13 mouse cellular contexts compared by ENCODE assay signal in the genomic region with DNA sequence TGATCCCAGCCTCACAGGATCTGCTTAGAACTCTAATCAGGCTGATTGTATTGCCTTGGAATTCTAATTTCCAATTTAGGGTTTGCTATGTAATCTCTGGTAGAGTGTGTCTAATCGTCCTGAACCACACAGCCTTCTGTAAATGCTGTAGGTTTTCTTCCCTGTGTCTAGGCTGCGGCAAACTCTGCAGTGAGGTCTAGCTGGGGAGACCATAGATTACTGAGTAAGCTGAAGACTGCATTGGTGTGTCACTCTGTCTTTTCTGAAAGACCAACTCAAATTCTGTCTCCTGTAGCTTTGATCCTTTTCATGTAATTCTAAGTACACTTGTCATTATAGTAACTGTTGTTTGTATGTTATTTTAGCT.
A peak's percentile ranks its signal among the peaks of the same experiment; 100 is the strongest.
DNase-seq lines count a peak whose midpoint lies in the region; ATAC-seq and TF ChIP-seq lines count a peak whose summit lies in the region.
"Had no signal": no experiment of that assay in that cellular context is flagged by ENCODE, and none has a peak within 500 bp of the region (broad histone marks: within the 10 kb centered on the region; RNA-seq: fewer than 3 reads in every experiment).

No protein-coding gene starts in this region.

- H3K27me3 ChIP-seq in heart, embryonic 11.5 days (ENCODE audit: control insufficient read depth, insufficient read depth, low read length): no peaks in the 10 kb centered on the region
- no peaks in the 10 kb centered on the region for H3K27me3 ChIP-seq in embryonic facial prominence, embryonic 11.5 days (ENCODE audit: control insufficient read depth, insufficient read depth, low read length)
- H3K27me3 ChIP-seq in hindbrain, embryonic 16.5 days (replicated peaks; ENCODE audit: control insufficient read depth, insufficient read depth, low read length): peaks cover 2% of the 10 kb centered on the region; the same call in 1 of the 2 replicates

- H3K36me3 ChIP-seq in heart, embryonic 11.5 days (ENCODE audit: control insufficient read depth, insufficient read depth, low read length): no peaks in the 10 kb centered on the region
- H3K36me3 ChIP-seq in embryonic facial prominence, embryonic 11.5 days (replicated peaks; ENCODE audit: control insufficient read depth, insufficient read depth, low read depth, low read length): no peaks in the 10 kb centered on the region
- no peaks in the 10 kb centered on the region for H3K36me3 ChIP-seq in hindbrain, embryonic 16.5 days (ENCODE audit: control insufficient read depth, insufficient read depth, low read length)
- H3K36me3 ChIP-seq: neural tube, embryonic 15.5 days had no signal

- no peak overlapping the region; the same call in 1 of the 2 replicates for H3K4me2 ChIP-seq in heart, embryonic 11.5 days
- H3K4me2 ChIP-seq in embryonic facial prominence, embryonic 11.5 days (ENCODE audit: low read depth, low read length): no peak overlapping the region
- no peak overlapping the region for H3K4me2 ChIP-seq in hindbrain, embryonic 16.5 days (ENCODE audit: low read length)
- H3K4me2 ChIP-seq: neural tube, embryonic 15.5 days had no signal

- H3K9ac ChIP-seq in heart, embryonic 11.5 days (ENCODE audit: low read depth, low read length): no peak overlapping the region
- no peak overlapping the region for H3K9ac ChIP-seq in embryonic facial prominence, embryonic 11.5 days (replicated peaks; ENCODE audit: low read length)
- H3K9ac ChIP-seq in hindbrain, embryonic 16.5 days (ENCODE audit: low read depth, low read length): no peak overlapping the region
- H3K9ac ChIP-seq: neural tube, embryonic 15.5 days had no signal

- no peak for TF ChIP-seq CTCF in left cerebral cortex, adult 2 months (IDR thresholded peaks at IDR 0.05)

- no peaks in the 10 kb centered on the region for H3K9me3 ChIP-seq in heart, embryonic 11.5 days (replicated peaks; ENCODE audit: control insufficient read depth, low read length)
- H3K9me3 ChIP-seq in embryonic facial prominence, embryonic 11.5 days (replicated peaks; ENCODE audit: control insufficient read depth, low read length): no peaks in the 10 kb centered on the region
- no peaks in the 10 kb centered on the region for H3K9me3 ChIP-seq in hindbrain, embryonic 16.5 days (ENCODE audit: control insufficient read depth, low read length)
- H3K9me3 ChIP-seq: neural tube, embryonic 15.5 days had no signal

- H3K4me1 ChIP-seq in heart, embryonic 11.5 days (ENCODE audit: control insufficient read depth, insufficient read depth, low read length): peaks cover 51% of the 10 kb centered on the region
- H3K4me1 ChIP-seq in embryonic facial prominence, embryonic 11.5 days (ENCODE audit: control insufficient read depth, insufficient read depth, low read length): peaks cover 8% of the 10 kb centered on the region; the same call in 1 of the 2 replicates
- peaks cover 12% of the 10 kb centered on the region for H3K4me1 ChIP-seq in hindbrain, embryonic 16.5 days (ENCODE audit: control insufficient read depth, insufficient read depth, low read depth, low read length)

- no peak for DNase-seq in heart, postnatal 4 days
- no peak for DNase-seq in left cerebral cortex, adult 2 months (ENCODE audit: extremely low spot score in 1 of 2, low spot score in 2 of 2)
- DNase-seq in left cerebral cortex, adult 8-10 months (ENCODE audit: low spot score in 2 of 2): no peak
- no peak for DNase-seq in embryonic facial prominence, embryonic 11.5 days (ENCODE audit: low spot score)
- DNase-seq in right cerebral cortex, postnatal 14 days: no peak
- DNase-seq: cerebellum, adult 11 months; cerebellum, postnatal 25 days; liver; lung, adult 2 months had no signal

- no peak overlapping the region for H3K4me3 ChIP-seq in heart, embryonic 11.5 days (ENCODE audit: low read depth, low read length)
- H3K4me3 ChIP-seq in left cerebral cortex, adult 2 months: no peak overlapping the region
- H3K4me3 ChIP-seq in embryonic facial prominence, embryonic 11.5 days (ENCODE audit: low read depth, low read length): no peak overlapping the region
- no peak overlapping the region for H3K4me3 ChIP-seq in hindbrain, embryonic 16.5 days (ENCODE audit: low read length)
- H3K4me3 ChIP-seq: neural tube, embryonic 15.5 days had no signal

- intact Hi-C loops in left cerebral cortex, adult 2 months (cut with DNase I): no loop called here

- ATAC-seq in heart, embryonic 11.5 days (replicated peaks; ENCODE audit: insufficient number of reproducible peaks, low FRiP score, low TSS enrichment): no peak
- ATAC-seq in embryonic facial prominence, embryonic 11.5 days (replicated peaks; ENCODE audit: insufficient number of reproducible peaks, low FRiP score, low TSS enrichment, low read depth): no peak
- peak; percentile 56 for ATAC-seq in hindbrain, embryonic 16.5 days
- ATAC-seq in frontal cortex, adult (ENCODE audit: low TSS enrichment): no peak

- H3K27ac ChIP-seq in heart, embryonic 11.5 days (ENCODE audit: low read depth, low read length): peak overlapping the region; percentile 62
- H3K27ac ChIP-seq in left cerebral cortex, adult 2 months: peak overlapping the region; percentile 76
- peak overlapping the region; percentile 52; the same call in 1 of the 2 replicates for H3K27ac ChIP-seq in embryonic facial prominence, embryonic 11.5 days (replicated peaks; ENCODE audit: low read depth, low read length)
- peak overlapping the region; percentile 57 for H3K27ac ChIP-seq in hindbrain, embryonic 16.5 days (ENCODE audit: low read depth, low read length)
- H3K27ac ChIP-seq: neural tube, embryonic 15.5 days had no signal

- WGBS in heart, embryonic 11.5 days (ENCODE audit: insufficient replicate concordance): 46% methylated on average over 2 of the region's 2 CpGs
- 20% methylated on average over 2 of the region's 2 CpGs for WGBS in embryonic facial prominence, embryonic 11.5 days
- 19% methylated on average over 2 of the region's 2 CpGs for WGBS in hindbrain, embryonic 16.5 days
